Mouse (Mus musculus) embryonic facial prominence, embryonic 13.5 days (tissue): ENCODE measurements around the gene Chst15. TPM values are rescaled to one million over a fixed set of nuclear protein-coding genes. Genes with fewer than 3 reads are reported as not detected.
A peak's percentile ranks its signal among the peaks of the same experiment; 100 is the strongest.

ENCODE experiments used
- ATAC-seq: fragments of 200-750 bp; cut with Nextera tagmentation; 2 replicates; pipeline ENCODE4 v1.8.0; 2017; ENCODE audit warnings: low read depth; ENCODE audit not compliant: insufficient number of reproducible peaks, insufficient read depth, low FRiP score, low TSS enrichment
- H3K27ac ChIP-seq: fragments of 300-500 bp; sonication (generic); 2 replicates; pipeline ENCODE4 v1.5.1; 2015; ENCODE audit warnings: moderate library complexity, mild to moderate bottlenecking, inconsistent platforms
- H3K27me3 ChIP-seq: fragments of 300-500 bp; sonication (generic); 2 replicates; pipeline ENCODE4 v1.6.1; 2015; ENCODE audit warnings: mild to moderate bottlenecking, inconsistent platforms
- H3K36me3 ChIP-seq: fragments of 300-500 bp; sonication (generic); 2 replicates; pipeline ENCODE4 v1.6.1; 2015; ENCODE audit warnings: mild to moderate bottlenecking, inconsistent platforms
- H3K4me1 ChIP-seq: fragments of 300-500 bp; sonication (generic); 2 replicates; pipeline ENCODE4 v1.6.1; 2015; ENCODE audit warnings: inconsistent platforms
- H3K4me2 ChIP-seq: fragments of 300-500 bp; sonication (generic); 2 replicates; pipeline ENCODE4 v1.6.1; 2015; ENCODE audit warnings: moderate library complexity, mild to moderate bottlenecking, inconsistent platforms
- H3K4me3 ChIP-seq: fragments of 300-500 bp; sonication (generic); 2 replicates; pipeline ENCODE4 v1.5.1; 2015; ENCODE audit warnings: mild to moderate bottlenecking, inconsistent platforms
- H3K9ac ChIP-seq: fragments of 300-500 bp; sonication (generic); 2 replicates; pipeline ENCODE4 v1.6.1; 2015; ENCODE audit warnings: mild to moderate bottlenecking, inconsistent platforms
- H3K9me3 ChIP-seq: fragments of 300-500 bp; sonication (generic); 2 replicates; pipeline ENCODE4 v1.6.1; 2016; ENCODE audit warnings: inconsistent platforms
- WGBS: fragments of 180-500 bp; shearing (Covaris S2); methylation state at CpG from one replicate; pipeline ENCODE4 v1.1.7; 2015; ENCODE audit warnings: mixed read lengths; 5-methylcytosine and 5-hydroxymethylcytosine counted together
- polyA plus RNA-seq: library from polyadenylated mRNA; unstranded; fragments of >200 nt; fragmentation: Nextera tagmentation; extraction: Ambion mirVana; gene quantifications from 2 replicates; pipeline ENCODE4 v1.2.1, GENCODE M21; 2015

Gene Chst15
- polyA plus RNA-seq, 1 experiment from 2014 or later: 30.2 TPM

DNA sequence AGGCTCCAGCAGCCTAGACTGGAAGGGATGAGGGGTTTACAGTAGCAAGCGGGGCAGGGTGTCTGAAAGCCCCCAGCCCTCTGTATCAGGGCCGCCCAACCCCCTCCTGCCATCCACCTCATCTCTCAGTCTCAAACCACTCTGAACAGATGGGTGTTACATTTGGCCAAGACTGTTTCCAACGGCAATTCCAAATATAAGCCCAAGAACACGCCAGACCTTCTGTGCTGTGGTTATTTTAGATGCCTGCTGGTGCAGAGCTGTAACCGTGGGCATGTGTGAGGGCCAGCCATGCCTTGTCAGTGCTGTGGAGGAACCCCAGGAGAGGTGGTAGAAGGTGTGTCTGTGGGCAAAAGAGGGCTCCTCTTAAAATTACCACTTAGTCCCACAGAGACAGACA lies 63.5 kb downstream of the Chst15 start:
- WGBS: 86% methylated on average over 5 of the region's 5 CpGs
- no peak overlapping the region for H3K27ac ChIP-seq
- no peak overlapping the region for H3K9ac ChIP-seq
- H3K4me3 ChIP-seq: no peak overlapping the region
- peaks cover 32% of the 10 kb centered on the region for H3K36me3 ChIP-seq
- no peak for ATAC-seq
- no peaks in the 10 kb centered on the region for H3K9me3 ChIP-seq
- no peak overlapping the region for H3K4me2 ChIP-seq
- H3K4me1 ChIP-seq: peaks cover 13% of the 10 kb centered on the region; the same call in 1 of the 2 replicates
- H3K27me3 ChIP-seq: no peaks in the 10 kb centered on the region

GRCm38 (mm10) chr7:132253078-132253477 lies 64.0 kb downstream of the Chst15 start:
- WGBS: 94% methylated on average over 4 of the region's 4 CpGs
- H3K9me3 ChIP-seq: no peaks in the 10 kb centered on the region
- peaks cover 29% of the 10 kb centered on the region for H3K36me3 ChIP-seq
- H3K4me3 ChIP-seq: no peak overlapping the region
- H3K27ac ChIP-seq: no peak overlapping the region
- no peaks in the 10 kb centered on the region for H3K27me3 ChIP-seq
- no peak for ATAC-seq
- H3K4me2 ChIP-seq: no peak overlapping the region
- no peak overlapping the region for H3K9ac ChIP-seq
- peaks cover 17% of the 10 kb centered on the region for H3K4me1 ChIP-seq

DNA sequence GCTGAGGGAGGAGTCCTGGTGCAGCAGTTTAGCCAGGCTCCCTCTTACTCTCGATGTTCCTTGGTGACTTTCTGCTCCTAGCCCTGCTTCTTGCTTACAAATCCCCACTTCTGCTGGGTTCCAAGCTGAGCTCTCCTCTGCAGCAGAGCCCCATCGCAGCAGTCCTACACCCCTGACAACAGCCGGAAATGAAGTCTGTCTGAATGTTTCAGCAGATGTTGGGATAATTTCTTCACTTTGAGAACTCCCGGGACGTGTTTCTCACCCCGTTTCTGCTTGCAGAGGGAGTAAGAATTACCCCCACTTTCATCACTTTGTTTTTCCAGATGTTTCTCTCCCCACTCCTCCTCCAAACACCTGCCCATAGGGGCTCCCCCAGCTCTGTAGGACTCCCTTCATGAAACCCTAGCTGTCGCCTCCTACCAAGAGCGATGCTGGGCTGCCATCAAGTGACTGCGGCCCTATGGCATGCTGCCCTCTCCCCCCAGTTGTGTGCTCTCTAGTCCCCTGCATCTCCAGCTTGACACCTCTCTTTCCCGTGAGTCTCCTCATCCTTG lies 67.4 kb downstream of the Chst15 start:
- Histone ChIP-seq H3K4me2 (no peak overlapping the region), H3K27me3 (no peaks in the 10 kb centered on the region), H3K4me1 (peaks cover 29% of the 10 kb centered on the region), H3K9me3 (no peaks in the 10 kb centered on the region), H3K36me3 (peaks cover 34% of the 10 kb centered on the region), H3K9ac (no peak overlapping the region), H3K4me3 (no peak overlapping the region), H3K27ac (no peak overlapping the region)
- 65% methylated on average over 10 of the region's 10 CpGs for WGBS
- no peak for ATAC-seq

DNA sequence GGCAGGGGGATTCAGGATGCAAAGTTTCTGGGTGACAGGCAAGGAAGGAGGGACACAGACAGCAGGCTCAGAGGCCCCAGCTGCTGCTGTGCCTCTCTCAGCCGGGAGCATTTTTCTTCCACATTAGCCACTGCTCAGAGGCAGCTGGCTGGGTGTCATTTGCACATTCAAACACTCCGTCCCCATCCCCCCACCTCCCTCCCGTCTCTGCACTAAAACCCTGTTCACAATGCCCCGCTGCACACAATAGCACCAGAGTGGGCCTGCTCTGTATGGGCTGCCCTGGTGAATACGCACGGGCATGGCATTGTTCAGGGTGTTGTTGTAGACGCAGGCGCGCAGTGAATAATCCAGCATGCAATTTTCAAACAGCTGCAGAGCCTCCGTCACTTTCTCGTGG lies 69.5 kb downstream of the Chst15 start:
- peak overlapping the region; percentile 24; the same call in 1 of the 2 replicates for H3K27ac ChIP-seq
- no peak overlapping the region for H3K9ac ChIP-seq
- WGBS: 13% methylated on average over 11 of the region's 11 CpGs
- no peaks in the 10 kb centered on the region for H3K9me3 ChIP-seq
- peaks cover 29% of the 10 kb centered on the region for H3K4me1 ChIP-seq
- H3K27me3 ChIP-seq: no peaks in the 10 kb centered on the region
- H3K36me3 ChIP-seq: peaks cover 50% of the 10 kb centered on the region
- no peak for ATAC-seq
- no peak overlapping the region for H3K4me2 ChIP-seq
- H3K4me3 ChIP-seq: no peak overlapping the region

DNA sequence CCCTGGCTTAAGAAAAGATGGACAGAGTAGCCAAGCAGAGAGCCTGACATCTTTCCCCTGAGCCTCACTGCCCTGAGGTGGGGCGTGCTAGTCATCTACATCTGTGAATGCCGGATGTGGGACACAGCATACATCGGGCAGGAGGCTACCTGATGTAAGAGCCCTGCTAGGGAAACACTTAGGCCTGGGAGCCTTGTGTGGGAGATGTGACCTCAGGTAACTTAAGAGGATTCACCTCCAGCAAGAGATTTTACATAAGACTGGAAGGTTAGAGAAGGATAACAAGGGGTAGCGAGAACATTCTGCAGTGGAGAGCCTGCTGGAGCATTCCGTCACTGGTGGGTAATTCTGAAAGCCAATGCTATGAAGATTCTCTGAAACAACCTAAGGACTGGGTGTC lies 69.9 kb downstream of the Chst15 start:
- H3K4me1 ChIP-seq: peaks cover 29% of the 10 kb centered on the region
- H3K9ac ChIP-seq: no peak overlapping the region
- no peaks in the 10 kb centered on the region for H3K27me3 ChIP-seq
- H3K4me2 ChIP-seq: no peak overlapping the region
- H3K9me3 ChIP-seq: no peaks in the 10 kb centered on the region
- 63% methylated on average over 5 of the region's 5 CpGs for WGBS
- H3K4me3 ChIP-seq: no peak overlapping the region
- peak overlapping the region; percentile 24; the same call in 1 of the 2 replicates for H3K27ac ChIP-seq
- H3K36me3 ChIP-seq: peaks cover 55% of the 10 kb centered on the region
- ATAC-seq: no peak

DNA sequence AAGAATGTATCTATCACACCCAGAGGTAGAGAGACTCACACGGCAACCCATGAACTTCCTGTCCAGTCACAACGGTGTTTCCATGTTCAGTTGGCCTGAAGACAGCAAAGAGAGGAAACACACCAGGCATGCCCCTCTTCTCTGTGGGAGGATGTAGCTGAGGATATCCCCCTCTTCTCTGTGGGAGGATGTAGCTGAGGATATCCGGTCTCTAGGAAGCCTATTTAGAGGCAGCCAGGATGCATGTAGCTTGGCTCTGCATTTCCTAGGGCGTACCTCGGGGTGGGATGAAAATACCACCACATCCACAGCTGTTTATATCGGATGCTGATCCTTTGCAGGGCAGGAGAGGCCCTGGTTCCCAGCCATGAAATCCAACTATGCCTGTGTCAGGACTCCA lies 71.3 kb downstream of the Chst15 start:
- no peak overlapping the region for H3K4me2 ChIP-seq
- peaks cover 61% of the 10 kb centered on the region for H3K36me3 ChIP-seq

GRCm38 (mm10) chr7:132244637-132245036 lies 72.4 kb downstream of the Chst15 start:
- Histone ChIP-seq H3K4me2 (no peak overlapping the region), H3K27ac (no peak overlapping the region), H3K4me1 (peaks cover 24% of the 10 kb centered on the region), H3K4me3 (no peak overlapping the region), H3K27me3 (no peaks in the 10 kb centered on the region), H3K9ac (no peak overlapping the region), H3K36me3 (peaks cover 69% of the 10 kb centered on the region), H3K9me3 (no peaks in the 10 kb centered on the region)
- 91% methylated on average over 14 of the region's 14 CpGs for WGBS
- ATAC-seq: no peak

More for the DNA sequence above, 71.3 kb downstream of the Chst15 start:
- no peaks in the 10 kb centered on the region for H3K9me3 ChIP-seq
- 89% methylated on average over 6 of the region's 6 CpGs for WGBS
- no peak for ATAC-seq
- peaks cover 29% of the 10 kb centered on the region for H3K4me1 ChIP-seq
- H3K9ac ChIP-seq: no peak overlapping the region
- no peak overlapping the region for H3K27ac ChIP-seq
- no peak overlapping the region for H3K4me3 ChIP-seq
- no peaks in the 10 kb centered on the region for H3K27me3 ChIP-seq

DNA sequence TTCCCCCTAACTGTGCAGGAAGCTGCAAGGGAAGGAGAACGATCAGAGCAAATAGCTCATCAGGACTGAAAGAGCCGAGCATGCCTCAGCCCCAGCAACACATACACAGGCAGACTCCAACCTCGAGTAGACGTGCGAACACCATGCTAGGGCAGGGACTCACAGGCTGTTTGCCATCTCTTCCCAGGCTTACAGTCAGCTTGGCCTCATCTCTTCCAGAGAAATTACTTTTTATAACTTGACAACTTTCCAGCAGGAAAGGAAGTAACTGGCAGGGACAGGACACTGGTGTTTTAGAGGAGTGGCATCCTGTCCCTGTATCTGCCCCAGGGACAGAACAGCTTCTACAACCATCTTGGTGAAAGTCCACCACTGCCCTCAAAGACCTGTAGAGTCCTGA lies 73.8 kb downstream of the Chst15 start:
- H3K27me3 ChIP-seq: no peaks in the 10 kb centered on the region
- no peak overlapping the region for H3K9ac ChIP-seq
- no peak for ATAC-seq
- peaks cover 73% of the 10 kb centered on the region for H3K36me3 ChIP-seq
- no peak overlapping the region; the same call in 1 of the 2 replicates for H3K27ac ChIP-seq
- H3K4me3 ChIP-seq: no peak overlapping the region
- 85% methylated on average over 5 of the region's 5 CpGs for WGBS
- H3K9me3 ChIP-seq: no peaks in the 10 kb centered on the region
- peaks cover 13% of the 10 kb centered on the region for H3K4me1 ChIP-seq
- H3K4me2 ChIP-seq: no peak overlapping the region

DNA sequence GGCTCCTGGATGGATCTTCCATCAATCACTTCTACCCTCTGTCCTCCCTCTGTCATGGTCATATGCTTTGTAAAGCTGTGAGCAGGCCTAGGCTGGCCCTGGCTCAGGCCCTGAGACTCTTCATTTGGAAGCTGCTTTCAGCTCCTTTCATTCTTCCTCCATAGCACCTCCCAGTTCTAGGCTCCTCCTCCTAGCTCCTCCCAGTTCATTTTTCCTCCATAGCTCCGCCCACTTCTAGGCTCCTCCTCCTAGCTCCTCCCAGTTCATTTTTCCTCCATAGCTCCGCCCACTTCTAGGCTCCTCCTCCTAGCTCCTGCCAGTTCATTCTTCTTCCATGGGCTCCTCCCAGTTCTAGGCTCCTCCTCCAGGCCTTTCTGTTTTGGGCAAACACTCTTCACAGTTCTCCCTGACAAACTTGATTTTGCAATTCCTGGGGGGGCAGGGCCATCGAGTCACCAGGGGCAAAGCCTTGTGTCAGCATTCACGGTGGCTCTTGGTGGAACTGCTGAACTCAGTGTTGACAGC lies 74.3 kb downstream of the Chst15 start:
- Histone ChIP-seq H3K4me1 (peaks cover 8% of the 10 kb centered on the region), H3K9ac (no peak overlapping the region), H3K4me3 (no peak overlapping the region), H3K27ac (no peak overlapping the region), H3K4me2 (no peak overlapping the region), H3K9me3 (no peaks in the 10 kb centered on the region), H3K36me3 (peaks cover 78% of the 10 kb centered on the region), H3K27me3 (no peaks in the 10 kb centered on the region)
- ATAC-seq: 0 out of 2 replicates have a peak, but pooled peaks have one; percentile 63
- WGBS: 61% methylated on average over 4 of the region's 4 CpGs

DNA sequence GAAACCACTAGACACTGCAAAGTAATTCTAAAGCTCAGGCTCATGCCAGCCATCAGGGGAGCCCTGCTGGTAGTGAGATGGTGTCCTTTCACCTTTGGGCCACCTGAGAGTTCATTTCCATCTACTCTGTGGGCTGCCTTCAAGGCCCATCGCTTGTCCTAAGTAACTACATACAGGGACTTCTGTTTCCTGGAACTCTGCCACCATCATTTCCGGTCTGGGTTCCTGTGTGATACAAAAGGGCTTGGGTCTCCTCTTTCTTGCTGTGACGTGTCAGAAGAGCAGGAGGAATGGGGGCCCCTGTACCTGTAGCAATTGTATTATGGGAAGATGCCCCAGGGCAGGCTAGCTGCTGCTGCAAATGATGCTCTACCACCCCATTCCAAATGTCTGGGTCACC lies 78.1 kb downstream of the Chst15 start:
- no peak overlapping the region for H3K4me3 ChIP-seq
- H3K4me2 ChIP-seq: no peak overlapping the region
- H3K4me1 ChIP-seq: peaks cover 7% of the 10 kb centered on the region
- no peak overlapping the region for H3K27ac ChIP-seq
- 71% methylated on average over 3 of the region's 3 CpGs for WGBS
- H3K36me3 ChIP-seq: peaks cover 76% of the 10 kb centered on the region
- no peaks in the 10 kb centered on the region for H3K27me3 ChIP-seq
- H3K9ac ChIP-seq: no peak overlapping the region
- no peak for ATAC-seq
- H3K9me3 ChIP-seq: no peaks in the 10 kb centered on the region

- ATAC-seq: no peak
- H3K36me3 ChIP-seq: peaks cover 60% of the 10 kb centered on the region
- H3K4me1 ChIP-seq: peaks cover 14% of the 10 kb centered on the region
- no peak overlapping the region for H3K9ac ChIP-seq
- H3K4me3 ChIP-seq: no peak overlapping the region
- whole genome bisulfite sequencing: 76% methylated on average over 4 of the region's 4 CpGs
- no peak overlapping the region for H3K4me2 ChIP-seq
- no peaks in the 10 kb centered on the region for H3K9me3 ChIP-seq
- no peaks in the 10 kb centered on the region for H3K27me3 ChIP-seq
- H3K27ac ChIP-seq: peak overlapping the region; percentile 12; the same call in 1 of the 2 replicates
Observed at GRCm38 (mm10) chr7:132237191-132237590, 79.8 kb downstream of the Chst15 start.

- H3K9ac ChIP-seq: no peak overlapping the region
- H3K27ac ChIP-seq: no peak overlapping the region
- H3K4me3 ChIP-seq: no peak overlapping the region
- H3K4me1 ChIP-seq: peaks cover 14% of the 10 kb centered on the region
- peaks cover 56% of the 10 kb centered on the region for H3K36me3 ChIP-seq
- WGBS: 74% methylated on average over 8 of the region's 8 CpGs
- no peak overlapping the region for H3K4me2 ChIP-seq
- no peak for ATAC-seq
- no peaks in the 10 kb centered on the region for H3K27me3 ChIP-seq
- no peaks in the 10 kb centered on the region for H3K9me3 ChIP-seq
Observed at GRCm38 (mm10) chr7:132236789-132237188, 80.2 kb downstream of the Chst15 start.
